Comparison of ENCODE assay signal across 8 mouse cellular contexts in the genomic region with DNA sequence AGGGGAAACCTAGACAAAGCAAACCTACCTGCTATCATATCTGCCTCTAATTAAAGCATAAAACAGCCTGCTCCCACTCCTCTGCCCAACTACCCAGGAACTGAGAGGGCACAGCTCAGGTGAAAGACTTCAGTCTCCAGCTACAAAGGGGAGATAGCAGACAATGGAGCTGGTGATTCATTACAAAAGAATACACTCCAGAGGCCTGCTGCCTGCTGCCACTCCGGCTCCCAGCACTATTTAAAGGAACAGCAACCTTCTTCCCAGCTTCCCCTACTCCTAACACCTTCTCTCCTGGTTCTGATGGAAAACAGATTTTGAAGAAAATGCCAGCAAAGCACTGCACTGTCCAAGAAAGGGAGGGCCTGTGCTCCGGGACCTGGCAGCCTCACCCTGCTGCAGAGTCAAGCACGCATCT.
DNase-seq lines count a peak whose midpoint lies in the region; ATAC-seq and TF ChIP-seq lines count a peak whose summit lies in the region.

No protein-coding gene starts in this region.

- H3K9me3 ChIP-seq in limb, embryonic 11.5 days (ENCODE audit: control insufficient read depth, low read length), result no peaks in the 10 kb centered on the region

- H3ac ChIP-seq in myocyte (ENCODE audit: control insufficient read depth, insufficient read length), result peak overlapping the region; percentile 24

- H3K9ac ChIP-seq in limb, embryonic 11.5 days (ENCODE audit: low read length), result 0 out of 2 replicates have a peak overlapping the region, but pooled peaks have one; percentile 2

- H3K36me3 ChIP-seq in limb, embryonic 11.5 days (ENCODE audit: control insufficient read depth, insufficient read depth, low read length), result no peaks in the 10 kb centered on the region
- peaks cover 38% of the 10 kb centered on the region for H3K36me3 ChIP-seq in myocyte (ENCODE audit: control insufficient read depth, insufficient read depth)

- no peaks in the 10 kb centered on the region for H3K27me3 ChIP-seq in limb, embryonic 11.5 days (ENCODE audit: control insufficient read depth, insufficient read depth, low read length)
- no peaks in the 10 kb centered on the region for H3K27me3 ChIP-seq in myocyte (ENCODE audit: control insufficient read depth, insufficient read depth, insufficient read length)

- peak; percentile 38 for DNase-seq in right cerebral cortex, postnatal 25 days
- DNase-seq in right cerebral cortex, postnatal 36 days (ENCODE audit: low spot score in 2 of 2), result no peak
- peak; percentile 35 to 59 for DNase-seq in cerebellum, postnatal 14 days
- peak; percentile 58 to 60 for DNase-seq in heart, adult 18-20 months
- peak; percentile 43 for DNase-seq in limb, embryonic 11.5 days (ENCODE audit: low spot score)

- no peak overlapping the region; the same call in 1 of the 2 replicates for H3K27ac ChIP-seq in limb, embryonic 11.5 days (replicated peaks; ENCODE audit: low read depth, low read length)

- ATAC-seq in limb, embryonic 11.5 days (ENCODE audit: insufficient number of reproducible peaks, low FRiP score, low TSS enrichment, low read depth), result no peak
- ATAC-seq in monocyte, adult 5-6 weeks (replicated peaks; ENCODE audit: insufficient number of reproducible peaks, low FRiP score, low TSS enrichment, poor library complexity, severe bottlenecking), result no peak
- no peak for ATAC-seq in granulocyte monocyte progenitor cell, adult 5-6 weeks (replicated peaks; ENCODE audit: poor library complexity, severe bottlenecking)

- TF ChIP-seq POLR2A in myocyte (IDR thresholded peaks at IDR 0.05; ENCODE audit: insufficient read length, low read depth), result peak; percentile 35

- H3K4me2 ChIP-seq in limb, embryonic 11.5 days (ENCODE audit: low read depth, severe bottlenecking), result peak overlapping the region; percentile 15
- peak overlapping the region; percentile 71 for H3K4me2 ChIP-seq in myocyte (ENCODE audit: low read depth)

- H3K4me1 ChIP-seq in limb, embryonic 11.5 days (ENCODE audit: control insufficient read depth, insufficient read depth, low read length), result peaks cover 25% of the 10 kb centered on the region

- WGBS in limb, embryonic 11.5 days, result 8% methylated on average over 3 of the region's 3 CpGs

- no peak overlapping the region for H3K4me3 ChIP-seq in limb, embryonic 11.5 days (ENCODE audit: low read depth, low read length)
- H3K4me3 ChIP-seq in myocyte, result peak overlapping the region; percentile 69

- peaks cover 97% of the 10 kb centered on the region for H3K79me2 ChIP-seq in myocyte (ENCODE audit: control insufficient read depth, insufficient read depth)

TF ChIP-seq in myocyte, 11 proteins besides CTCF, POLR2A, EP300 and RAD21:
- TF ChIP-seq SRF (IDR thresholded peaks at IDR 0.05; ENCODE audit: control insufficient read depth, insufficient read length, low read depth), result no peak
- TF ChIP-seq MYOG (IDR thresholded peaks at IDR 0.05; ENCODE audit: control insufficient read depth in 1 of 3, insufficient read depth in 1 of 3, insufficient read length in 2 of 3, low read depth in 2 of 3), result peak in 1 of 3 experiments; percentile 15
- peak in 1 of 3 experiments; percentile 34 for TF ChIP-seq MYOD1 (IDR thresholded peaks at IDR 0.05; ENCODE audit: control insufficient read depth in 1 of 3, insufficient read length in 2 of 3, low read depth in 2 of 3)
- TF ChIP-seq POLR2AphosphoS2 (IDR thresholded peaks at IDR 0.05; ENCODE audit: insufficient read length, low read depth), result peak; percentile 68
- TF ChIP-seq TCF3 (IDR thresholded peaks at IDR 0.05; ENCODE audit: insufficient read length, low read depth), result no peak
- no peak for TF ChIP-seq USF1 (IDR thresholded peaks at IDR 0.05; ENCODE audit: low read depth)

Comparison
In these comparisons a context has a peak if more than half of its experiments do, and no peak if none do; other contexts are left out.
1. DNase-seq: peak in right cerebral cortex, postnatal 25 days (single experiment), cerebellum, postnatal 14 days (2 of 2), heart, adult 18-20 months (2 of 2) and limb, embryonic 11.5 days (single experiment); none in right cerebral cortex, postnatal 36 days (0 of 2).